Mouse (Mus musculus) bone marrow macrophage, adult 2 months (primary cell): Measurements from ENCODE around the gene Tff2. TPM values are rescaled to one million over a fixed set of nuclear protein-coding genes. Genes with fewer than 3 reads are reported as not detected.
A peak's percentile ranks its signal among the peaks of the same experiment; 100 is the strongest.

Source experiments
- H3K27ac ChIP-seq: 2 replicates; pipeline ENCODE4 v1.5.1; 2012; ENCODE audit warnings: low read depth, low read length; ENCODE audit not compliant: insufficient read depth
- H3K4me1 ChIP-seq: 2 replicates; pipeline ENCODE4 v1.6.1; 2012; ENCODE audit warnings: low read length; ENCODE audit not compliant: control insufficient read depth, insufficient read depth
- H3K4me3 ChIP-seq: 2 replicates; pipeline ENCODE4 v1.5.1; 2012; ENCODE audit warnings: mild to moderate bottlenecking, low read length, moderate library complexity; ENCODE audit not compliant: insufficient read depth
- CTCF ChIP-seq: IDR thresholded peaks from 2 replicates; pipeline ENCODE4 v1.5.1; 2012; ENCODE audit warnings: low read depth, mild to moderate bottlenecking, low read length, moderate library complexity
- POLR2A ChIP-seq: IDR thresholded peaks from 2 replicates; pipeline ENCODE4 v1.6.1; 2012; ENCODE audit warnings: mild to moderate bottlenecking, low read depth, low read length, borderline replicate concordance
- polyA plus RNA-seq: library from polyadenylated mRNA; stranded (reverse); fragments of >200 nt; gene quantifications from 2 replicates; pipeline ENCODE4 v1.2.4, GENCODE M21; 2012; ENCODE audit not compliant: missing spikeins, insufficient read depth, insufficient read length

Gene Tff2
- polyA plus RNA-seq: not detected in 2 replicates

- Histone ChIP-seq H3K4me3 (no peak within 1 kb of the TSS), H3K27ac (no peak within 1 kb of the TSS), H3K4me1 (no peaks in the 10 kb centered on the region)
- TF ChIP-seq CTCF: no peak
- no peak for TF ChIP-seq POLR2A
Observed at GRCm38 (mm10) chr17:31144040-31145037, at the start of gene Tff2. Tff2 (minus strand) TSS chr17:31144282.

GRCm38 (mm10) chr17:31193360-31193759 is 49.3 kb upstream of the Tff2 start:
- Histone ChIP-seq H3K4me1 (no peaks in the 10 kb centered on the region), H3K4me3 (no peak overlapping the region), H3K27ac (no peak overlapping the region)
- no peak for TF ChIP-seq CTCF
- no peak for TF ChIP-seq POLR2A

GRCm38 (mm10) chr17:31192663-31193062 is 48.6 kb upstream of the Tff2 start:
- Histone ChIP-seq H3K4me1 (no peaks in the 10 kb centered on the region), H3K4me3 (no peak overlapping the region), H3K27ac (no peak overlapping the region)
- TF ChIP-seq POLR2A: no peak
- no peak for TF ChIP-seq CTCF

GRCm38 (mm10) chr17:31191825-31192224 is 47.7 kb upstream of the Tff2 start:
- no peak overlapping the region for H3K4me3 ChIP-seq
- H3K4me1 ChIP-seq: no peaks in the 10 kb centered on the region
- H3K27ac ChIP-seq: no peak overlapping the region
- TF ChIP-seq POLR2A (no peak), CTCF (no peak)

GRCm38 (mm10) chr17:31187370-31187769 is 43.3 kb upstream of the Tff2 start:
- peak; percentile 71 for TF ChIP-seq CTCF
- TF ChIP-seq POLR2A: no peak
- H3K4me3 ChIP-seq: no peak overlapping the region
- H3K27ac ChIP-seq: no peak overlapping the region
- H3K4me1 ChIP-seq: no peaks in the 10 kb centered on the region

DNA sequence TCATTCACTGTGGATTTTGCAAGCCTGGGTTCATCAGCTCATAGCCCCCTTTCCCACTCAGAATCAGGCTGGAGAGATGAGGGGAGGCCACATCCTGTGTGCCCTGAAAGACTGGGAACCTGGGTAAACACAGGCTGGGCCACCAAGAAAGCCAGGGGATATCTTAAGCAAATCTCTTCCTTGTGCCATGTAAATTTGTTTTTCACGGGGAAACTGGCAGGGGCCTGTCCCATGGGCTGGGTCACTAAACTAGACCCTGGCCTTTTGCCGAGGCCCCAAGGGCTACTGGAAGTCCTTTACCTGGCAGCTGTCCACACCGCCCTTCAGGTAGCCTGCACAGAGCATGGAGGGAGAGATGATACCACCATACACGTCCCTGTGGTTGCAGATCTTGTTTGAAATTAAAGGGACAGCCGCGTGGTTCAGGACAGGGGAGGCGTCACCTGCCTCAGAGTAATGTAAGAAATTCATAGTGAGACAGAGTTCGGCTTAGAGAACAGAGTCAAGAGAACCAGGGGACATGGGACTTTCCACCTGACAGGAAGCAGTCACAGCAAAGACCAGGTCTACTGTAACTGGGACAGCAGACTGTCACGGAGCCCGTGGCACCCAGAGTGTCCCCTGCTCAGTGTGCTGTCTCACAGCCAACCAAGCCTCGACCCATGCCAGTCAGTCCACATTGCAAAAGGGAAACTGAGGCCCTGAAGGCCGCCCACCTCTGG is 40.3 kb upstream of the Tff2 start:
- H3K4me1 ChIP-seq: no peaks in the 10 kb centered on the region
- H3K27ac ChIP-seq: no peak overlapping the region
- TF ChIP-seq POLR2A: no peak
- TF ChIP-seq CTCF: no peak
- no peak overlapping the region for H3K4me3 ChIP-seq

DNA sequence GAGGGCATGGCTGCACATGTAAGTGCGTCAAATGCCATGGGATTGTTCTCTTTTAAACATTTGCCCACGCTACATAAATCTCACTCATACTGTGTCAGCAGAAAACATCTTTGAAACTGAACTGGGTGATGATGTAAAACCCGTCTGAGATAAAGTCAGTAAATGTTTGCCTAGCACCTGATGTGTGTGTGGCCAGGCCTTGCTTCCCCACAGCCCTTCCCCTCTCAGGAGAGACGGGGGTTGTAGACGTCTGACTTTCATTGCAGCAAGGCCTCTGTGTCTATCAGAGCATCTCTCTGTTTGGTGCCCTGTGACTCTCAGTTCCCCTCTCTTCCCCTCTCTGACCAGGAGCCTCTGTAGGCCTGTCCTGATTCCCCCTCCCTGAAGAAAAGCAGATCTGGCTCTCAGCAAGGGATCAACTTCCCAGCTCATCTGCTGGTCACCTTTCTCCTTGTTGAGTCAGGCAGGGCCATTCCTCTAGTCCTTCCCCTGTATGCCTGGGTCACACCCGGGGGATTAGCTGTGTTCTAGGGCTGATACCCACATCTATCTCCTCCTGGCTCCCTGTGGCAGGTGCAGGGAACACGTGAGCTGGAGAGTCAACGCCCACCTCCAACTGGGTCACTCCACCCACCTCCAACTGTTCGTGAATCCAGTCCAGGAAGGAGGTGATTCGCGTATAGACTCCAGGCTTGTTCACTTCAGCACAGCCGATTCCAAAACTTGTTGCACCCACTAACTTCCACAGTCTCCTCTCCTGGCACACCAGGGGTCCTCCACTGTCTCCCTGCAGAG is 39.3 kb upstream of the Tff2 start:
- TF ChIP-seq POLR2A (no peak), CTCF (no peak)
- Histone ChIP-seq H3K4me3 (no peak overlapping the region), H3K27ac (no peak overlapping the region), H3K4me1 (no peaks in the 10 kb centered on the region)

DNA sequence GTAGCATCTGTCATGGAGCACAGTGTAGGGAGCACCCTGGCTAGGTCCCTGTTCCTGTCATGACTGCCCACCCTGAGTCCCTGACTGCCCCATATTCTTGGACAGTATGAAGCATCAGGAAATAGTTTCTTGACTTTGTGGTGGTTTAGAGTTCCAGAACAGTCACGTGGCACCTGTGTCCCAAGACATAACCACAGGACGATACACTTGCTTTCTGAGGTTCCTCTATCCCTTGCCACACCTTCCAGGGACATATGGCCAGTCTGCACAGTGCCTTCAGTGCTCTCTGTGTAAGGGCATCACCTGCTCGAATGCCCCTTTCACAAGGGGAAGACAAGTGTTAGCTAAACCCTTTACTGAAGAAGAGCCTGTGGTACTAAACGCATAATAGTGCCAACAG is 37.4 kb upstream of the Tff2 start:
- H3K4me1 ChIP-seq: no peaks in the 10 kb centered on the region
- TF ChIP-seq CTCF: no peak
- no peak for TF ChIP-seq POLR2A
- no peak overlapping the region for H3K4me3 ChIP-seq
- no peak overlapping the region for H3K27ac ChIP-seq

DNA sequence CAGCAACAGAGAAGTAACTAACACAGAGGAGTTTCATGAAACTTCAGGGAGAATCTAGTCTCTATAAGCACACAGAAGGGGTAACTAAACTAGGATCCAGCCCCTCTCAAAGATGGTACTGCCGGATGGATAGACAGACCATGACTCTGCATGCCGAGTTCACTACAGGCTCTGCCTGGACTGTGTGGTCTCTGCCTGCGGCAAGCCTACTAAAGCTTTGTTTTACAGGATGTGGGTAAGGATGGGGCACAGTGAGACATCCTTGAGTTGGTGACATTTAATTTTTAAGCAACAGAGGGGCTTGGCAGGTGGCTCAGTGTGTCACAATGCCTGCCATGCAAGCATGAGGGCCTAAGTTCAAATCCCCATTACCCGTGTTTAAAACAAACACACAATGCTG is 32.2 kb upstream of the Tff2 start:
- H3K4me1 ChIP-seq: no peaks in the 10 kb centered on the region
- no peak for TF ChIP-seq POLR2A
- TF ChIP-seq CTCF: no peak
- no peak overlapping the region for H3K27ac ChIP-seq
- H3K4me3 ChIP-seq: no peak overlapping the region
